Mouse (Mus musculus) megakaryocyte, embryonic 14.5 days (primary cell): ENCODE measurements around the gene Aktip.

ENCODE experiments used
- FLI1 ChIP-seq: IDR thresholded peaks from 2 replicates; pipeline ENCODE4 v1.6.1; 2012; ENCODE audit warnings: low read length, inconsistent platforms, mixed read lengths
- GATA1 ChIP-seq: IDR thresholded peaks from 3 replicates; pipeline ENCODE4 v1.6.1; 2012; ENCODE audit warnings: mixed read lengths, low read length, inconsistent platforms, borderline replicate concordance

DNA sequence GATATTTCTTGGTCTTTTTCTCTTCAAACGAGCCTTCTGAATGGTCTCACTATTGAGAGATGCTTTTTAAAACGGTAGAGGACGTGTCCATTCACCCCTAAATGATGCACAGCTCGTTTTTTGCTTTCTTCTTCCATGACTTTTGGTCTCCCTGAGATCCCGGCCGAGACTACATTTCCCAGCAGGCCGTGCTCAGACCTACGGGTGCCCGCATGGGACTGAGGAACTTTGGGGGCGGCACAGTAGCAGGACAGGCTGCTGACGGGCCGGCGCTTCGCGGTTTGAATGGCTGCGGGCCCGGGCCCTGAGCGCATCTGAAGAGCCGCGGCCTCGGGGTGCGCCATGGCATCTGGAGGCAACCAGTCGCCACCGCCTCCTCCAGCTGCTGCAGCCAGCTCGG, 129.9 kb downstream of the Aktip start, which contains the start of gene Rbl2:
- TF ChIP-seq FLI1, result no peak
- TF ChIP-seq GATA1, result no peak
